Mouse (Mus musculus) spleen, adult 18-20 months (tissue): ENCODE results near the gene Tcf7.

Source experiments
- DNase-seq, 2 experiments: peaks; one replicate each; pipeline ENCODE4 v3.0.0; 2022; ENCODE audit warnings: mixed read lengths in 2 of 2

Gene Tcf7

GRCm38 (mm10) chr11:52265616-52266307 is 17.1 kb downstream of the Tcf7 start:
- DNase-seq, result peak in 1 of 2 experiments; percentile 26

GRCm38 (mm10) chr11:52264871-52265270 is 17.9 kb downstream of the Tcf7 start:
- DNase-seq, result peak in 1 of 2 experiments; percentile 3

- peak in 1 of 2 experiments; percentile 3 for DNase-seq
These were observed 20.5 kb downstream of the Tcf7 start for GRCm38 (mm10) chr11:52262338-52262737.

- peak in 1 of 2 experiments; percentile 28 for DNase-seq
These were observed 20.9 kb downstream of the Tcf7 start for GRCm38 (mm10) chr11:52261937-52262336.

- DNase-seq, result no peak
These were observed 21.9 kb downstream of the Tcf7 start for GRCm38 (mm10) chr11:52260878-52261277.

- DNase-seq, result no peak
These were observed 24.1 kb downstream of the Tcf7 start for GRCm38 (mm10) chr11:52258711-52259110.

GRCm38 (mm10) chr11:52257376-52257775 is 25.4 kb downstream of the Tcf7 start:
- no peak for DNase-seq

- no peak for DNase-seq
These were observed 27.7 kb downstream of the Tcf7 start for GRCm38 (mm10) chr11:52255077-52255476.

- DNase-seq, result peak in 1 of 2 experiments; percentile 37
These were observed 29.0 kb downstream of the Tcf7 start for GRCm38 (mm10) chr11:52253674-52254375.

GRCm38 (mm10) chr11:52252692-52253091 is 30.1 kb downstream of the Tcf7 start:
- no peak for DNase-seq

- DNase-seq, result no peak
These were observed 31.0 kb downstream of the Tcf7 start for GRCm38 (mm10) chr11:52251770-52252169.

GRCm38 (mm10) chr11:52249452-52249851 is 33.4 kb downstream of the Tcf7 start:
- DNase-seq, result no peak

GRCm38 (mm10) chr11:52240898-52241542 is 41.8 kb downstream of the Tcf7 start:
- no peak for DNase-seq

- no peak for DNase-seq
These were observed 48.3 kb downstream of the Tcf7 start for GRCm38 (mm10) chr11:52234509-52234908.

- DNase-seq, result no peak
These were observed 48.9 kb downstream of the Tcf7 start for GRCm38 (mm10) chr11:52233906-52234305.

- DNase-seq, result no peak
These were observed 49.7 kb downstream of the Tcf7 start for GRCm38 (mm10) chr11:52233043-52233653.

GRCm38 (mm10) chr11:52231606-52232541 is 50.9 kb downstream of the Tcf7 start, which contains the start of gene Skp1a:
Gene Skp1a (plus strand): TSS chr11:52231995.
- DNase-seq, result peak; percentile 86 to 93

GRCm38 (mm10) chr11:52230694-52231093 is 52.1 kb downstream of the Tcf7 start:
- no peak for DNase-seq

- no peak for DNase-seq
These were observed 53.9 kb downstream of the Tcf7 start for GRCm38 (mm10) chr11:52228722-52229448.

- DNase-seq, result no peak
These were observed 55.2 kb downstream of the Tcf7 start for GRCm38 (mm10) chr11:52227466-52228226.

- no peak for DNase-seq
These were observed 55.8 kb downstream of the Tcf7 start for GRCm38 (mm10) chr11:52227053-52227452.
